Mouse (Mus musculus) forebrain, embryonic 11.5 days (tissue): ENCODE data around the gene Insc. TPM values are rescaled to one million over a fixed set of nuclear protein-coding genes. Genes with fewer than 3 reads are reported as not detected.
"Not testable (repeated sequence)": the region's sequence is repeated elsewhere in the genome, so short reads cannot be mapped to it uniquely, and the experiment has no call there.

ENCODE experiments used
- ATAC-seq: fragments of 200-750 bp; cut with Nextera tagmentation; replicated peaks from 2 replicates; pipeline ENCODE4 v1.8.0; 2017; ENCODE audit warnings: moderate TSS enrichment; ENCODE audit not compliant: low FRiP score
- DNase-seq: peaks from one replicate; pipeline ENCODE4 v3.0.0-alpha.2; 2017; ENCODE audit warnings: low spot score
- H3K27ac ChIP-seq: fragments of 300-500 bp; sonication (generic); 2 replicates; pipeline ENCODE4 v1.5.1; 2014; ENCODE audit warnings: low read depth, low read length
- H3K27me3 ChIP-seq: fragments of 300-500 bp; sonication (generic); 2 replicates; pipeline ENCODE4 v1.6.1; 2014; ENCODE audit warnings: mild to moderate bottlenecking, low read length, mixed read lengths; ENCODE audit not compliant: control insufficient read depth, insufficient read depth
- H3K36me3 ChIP-seq: fragments of 300-500 bp; sonication (generic); 2 replicates; pipeline ENCODE4 v1.6.1; 2014; ENCODE audit warnings: mild to moderate bottlenecking, low read length, moderate library complexity, mixed read lengths; ENCODE audit not compliant: control insufficient read depth, insufficient read depth
- H3K4me1 ChIP-seq: fragments of 300-500 bp; sonication (generic); replicated peaks from 2 replicates; pipeline ENCODE4 v1.6.1; 2014; ENCODE audit warnings: low read length, mixed read lengths; ENCODE audit not compliant: control insufficient read depth, insufficient read depth
- H3K4me2 ChIP-seq: fragments of 300-500 bp; sonication (generic); 2 replicates; pipeline ENCODE4 v1.6.1; 2014; ENCODE audit warnings: low read depth, mild to moderate bottlenecking, low read length, moderate library complexity, mixed read lengths; ENCODE audit not compliant: severe bottlenecking
- H3K4me3 ChIP-seq: fragments of 300-500 bp; sonication (generic); 2 replicates; pipeline ENCODE4 v1.5.1; 2014; ENCODE audit warnings: low read depth, low read length
- H3K9ac ChIP-seq: fragments of 300-500 bp; sonication (generic); 2 replicates; pipeline ENCODE4 v1.6.1; 2014; ENCODE audit warnings: low read length
- H3K9me3 ChIP-seq: fragments of 300-500 bp; sonication (generic); 2 replicates; pipeline ENCODE4 v1.6.1; 2016; ENCODE audit warnings: low read length, mixed read lengths; ENCODE audit not compliant: control insufficient read depth
- WGBS: fragments of 180-500 bp; shearing (Covaris S2); extraction: QIAGEN DNeasy Blood & Tissue Kit; methylation state at CpG from one replicate; pipeline ENCODE4 v1.1.7; 2014; 5-methylcytosine and 5-hydroxymethylcytosine counted together
- polyA plus RNA-seq: library from polyadenylated mRNA; unstranded; fragments of >200 nt; fragmentation: Nextera tagmentation; extraction: Ambion mirVana; gene quantifications from 2 replicates; pipeline ENCODE4 v1.2.1, GENCODE M21; 2014

The Insc gene
- polyA plus RNA-seq, 1 experiment from 2014 or later, result 1.1 TPM

- H3K27ac ChIP-seq, H3K4me1 ChIP-seq, H3K9me3 ChIP-seq, H3K4me3 ChIP-seq, H3K27me3 ChIP-seq, DNase-seq, H3K36me3 ChIP-seq, ATAC-seq, H3K4me2 ChIP-seq, H3K9ac ChIP-seq: not testable (repeated sequence)
- 62% methylated on average over 4 of the region's 4 CpGs for WGBS
Observed at GRCm38 (mm10) chr7:114729696-114730095, 13.8 kb upstream of the Insc start.

- DNase-seq (no peak), ATAC-seq (no peak)
- Histone ChIP-seq H3K9ac (no peak overlapping the region), H3K27ac (no peak overlapping the region), H3K9me3 (no peaks in the 10 kb centered on the region), H3K36me3 (no peaks in the 10 kb centered on the region), H3K4me2 (no peak overlapping the region), H3K27me3 (no peaks in the 10 kb centered on the region), H3K4me1 (no peaks in the 10 kb centered on the region), H3K4me3 (no peak overlapping the region)
- WGBS, result 80% methylated on average over 6 of the region's 6 CpGs
Observed at GRCm38 (mm10) chr7:114731175-114731574, 12.3 kb upstream of the Insc start.

GRCm38 (mm10) chr7:114731700-114732099 is 11.8 kb upstream of the Insc start:
- DNase-seq, H3K4me3 ChIP-seq, H3K27ac ChIP-seq, H3K4me2 ChIP-seq, H3K4me1 ChIP-seq, H3K27me3 ChIP-seq, H3K9ac ChIP-seq, H3K36me3 ChIP-seq, H3K9me3 ChIP-seq, ATAC-seq: not testable (repeated sequence)
- 39% methylated on average over 4 of the region's 4 CpGs for WGBS

GRCm38 (mm10) chr7:114736256-114736655 is 7.2 kb upstream of the Insc start:
- no peak overlapping the region for H3K4me3 ChIP-seq
- no peak for DNase-seq
- no peaks in the 10 kb centered on the region for H3K27me3 ChIP-seq
- no peak overlapping the region for H3K4me2 ChIP-seq
- no peak overlapping the region for H3K9ac ChIP-seq
- no peaks in the 10 kb centered on the region for H3K4me1 ChIP-seq
- 57% methylated on average over 5 of the region's 5 CpGs for WGBS
- H3K9me3 ChIP-seq, result no peaks in the 10 kb centered on the region
- no peak overlapping the region for H3K27ac ChIP-seq
- no peak for ATAC-seq
- H3K36me3 ChIP-seq, result no peaks in the 10 kb centered on the region

GRCm38 (mm10) chr7:114738166-114738565 is 5.3 kb upstream of the Insc start:
- ATAC-seq (no peak), DNase-seq (no peak)
- no peaks in the 10 kb centered on the region for H3K27me3 ChIP-seq
- H3K27ac ChIP-seq, result no peak overlapping the region
- no peaks in the 10 kb centered on the region for H3K9me3 ChIP-seq
- no peak overlapping the region for H3K4me2 ChIP-seq
- no peak overlapping the region for H3K4me3 ChIP-seq
- no peaks in the 10 kb centered on the region for H3K4me1 ChIP-seq
- no peaks in the 10 kb centered on the region for H3K36me3 ChIP-seq
- H3K9ac ChIP-seq, result no peak overlapping the region

- Histone ChIP-seq H3K36me3 (no peaks in the 10 kb centered on the region), H3K27me3 (no peaks in the 10 kb centered on the region), H3K9ac (no peak overlapping the region), H3K4me2 (no peak overlapping the region), H3K4me3 (no peak overlapping the region), H3K9me3 (no peaks in the 10 kb centered on the region), H3K27ac (no peak overlapping the region), H3K4me1 (peaks cover 1% of the 10 kb centered on the region; the same call in 1 of the 2 replicates)
- ATAC-seq, result no peak
- 58% methylated on average over 6 of the region's 6 CpGs for WGBS
- DNase-seq, result no peak
Observed at GRCm38 (mm10) chr7:114740360-114741165, 2.9 kb upstream of the Insc start.

- no peak overlapping the region for H3K4me3 ChIP-seq
- WGBS, result 76% methylated on average over 3 of the region's 3 CpGs
Observed at GRCm38 (mm10) chr7:114744639-114745245, 1.2 kb downstream of the Insc start.

GRCm38 (mm10) chr7:114745481-114746271 is 2.2 kb downstream of the Insc start:
- Histone ChIP-seq H3K4me2 (peak overlapping the region; percentile 70), H3K36me3 (no peaks in the 10 kb centered on the region), H3K4me1 (peaks cover 6% of the 10 kb centered on the region), H3K9ac (peak overlapping the region; percentile 53), H3K4me3 (peak overlapping the region; percentile 25), H3K27me3 (peaks cover 6% of the 10 kb centered on the region; the same call in 1 of the 2 replicates), H3K9me3 (no peaks in the 10 kb centered on the region), H3K27ac (no peak overlapping the region)
- ATAC-seq, result peak; percentile 49; the same call in 1 of the 2 replicates
- peak; percentile 60 for DNase-seq
- WGBS, result 3% methylated on average over 34 of the region's 34 CpGs

More at GRCm38 (mm10) chr7:114744639-114745245, 1.2 kb downstream of the Insc start:
- H3K27ac ChIP-seq, result no peak overlapping the region
- H3K4me2 ChIP-seq, result no peak overlapping the region; the same call in 1 of the 2 replicates
- H3K9me3 ChIP-seq, result no peaks in the 10 kb centered on the region
- no peak overlapping the region for H3K9ac ChIP-seq
- no peak for DNase-seq
- no peaks in the 10 kb centered on the region for H3K36me3 ChIP-seq
- H3K27me3 ChIP-seq, result peaks cover 6% of the 10 kb centered on the region; the same call in 1 of the 2 replicates
- ATAC-seq, result no peak
- peaks cover 6% of the 10 kb centered on the region for H3K4me1 ChIP-seq
